Mouse (Mus musculus) MN1 (cell line): ENCODE data around the gene Prpf4.
A peak's percentile ranks its signal among the peaks of the same experiment; 100 is the strongest.

Source experiments
- DNase-seq: peaks from one replicate; pipeline ENCODE4 v3.0.0-alpha.2; 2016; ENCODE audit warnings: low spot score

Gene Prpf4

GRCm38 (mm10) chr4:62437256-62437778, 28.7 kb downstream of the Prpf4 start:
- no peak for DNase-seq

- DNase-seq: no peak
Measured at GRCm38 (mm10) chr4:62437871-62438270, 29.3 kb downstream of the Prpf4 start.

- DNase-seq: no peak
Measured at GRCm38 (mm10) chr4:62439793-62440192, 31.2 kb downstream of the Prpf4 start.

- no peak for DNase-seq
Measured at GRCm38 (mm10) chr4:62440544-62440943, 31.9 kb downstream of the Prpf4 start.

GRCm38 (mm10) chr4:62440986-62441385, 32.4 kb downstream of the Prpf4 start:
- no peak for DNase-seq

- DNase-seq: peak; percentile 23
Measured at GRCm38 (mm10) chr4:62454995-62455394, 46.4 kb downstream of the Prpf4 start.

GRCm38 (mm10) chr4:62459081-62459480, 50.5 kb downstream of the Prpf4 start:
- DNase-seq: no peak

- DNase-seq: no peak
Measured at GRCm38 (mm10) chr4:62460348-62460747, 51.8 kb downstream of the Prpf4 start.

GRCm38 (mm10) chr4:62463124-62463523, 54.5 kb downstream of the Prpf4 start:
- DNase-seq: no peak

- DNase-seq: no peak
Measured at GRCm38 (mm10) chr4:62468158-62468557, 59.6 kb downstream of the Prpf4 start.

GRCm38 (mm10) chr4:62470598-62471051, 62.0 kb downstream of the Prpf4 start, which contains the start of gene Wdr31:
Gene Wdr31, minus strand, starts transcription at chr4:62470896.
- peak; percentile 80 for DNase-seq

- DNase-seq: no peak
Measured at GRCm38 (mm10) chr4:62472071-62472470, 63.5 kb downstream of the Prpf4 start.

- no peak for DNase-seq
Measured at GRCm38 (mm10) chr4:62475131-62475530, 66.5 kb downstream of the Prpf4 start.

- DNase-seq: no peak
Measured at GRCm38 (mm10) chr4:62475793-62476192, 67.2 kb downstream of the Prpf4 start.
